Mouse (Mus musculus): ENCODE measurements at regions not wholly inside any gene's neighbourhood (a gene's known extent, or its start where the extent isn't known, plus 50 kb on each side); places are given as distances from the start of the nearest gene placed in this dataset.

GRCm38 (mm10) chr17:47295315-47296011 lies 73.2 kb upstream of the Mrps10 start:
- Histone ChIP-seq H3K9me3 (ENCODE audit: control insufficient read depth, low read length) (no peaks in the 10 kb centered on the region), H3K4me2 (no peak overlapping the region), H3K36me3 (ENCODE audit: control insufficient read depth, insufficient read depth, low read length) (no peaks in the 10 kb centered on the region), H3K27ac (ENCODE audit: low read depth, low read length) (no peak overlapping the region), H3K4me3 (ENCODE audit: low read depth, low read length) (no peak overlapping the region), H3K4me1 (ENCODE audit: control insufficient read depth, insufficient read depth, low read length) (peaks cover 9% of the 10 kb centered on the region; the same call in 1 of the 2 replicates), H3K9ac (ENCODE audit: low read length) (no peak overlapping the region), H3K27me3 (ENCODE audit: control insufficient read depth, insufficient read depth, low read length) (no peaks in the 10 kb centered on the region)
- ATAC-seq (ENCODE audit: low FRiP score) (no peak), DNase-seq (ENCODE audit: low spot score, missing footprints) (no peak)
- WGBS = 73% methylated on average over 17 of the region's 17 CpGs

GRCm38 (mm10) chr17:47294091-47294534 lies 74.6 kb upstream of the Mrps10 start:
- DNase-seq (ENCODE audit: low spot score, missing footprints) (no peak), ATAC-seq (ENCODE audit: low FRiP score) (peak; percentile 52; the same call in 1 of the 2 replicates)
- Histone ChIP-seq H3K4me3 (ENCODE audit: low read depth, low read length) (no peak overlapping the region), H3K27me3 (ENCODE audit: control insufficient read depth, insufficient read depth, low read length) (no peaks in the 10 kb centered on the region), H3K27ac (ENCODE audit: low read depth, low read length) (no peak overlapping the region), H3K4me1 (ENCODE audit: control insufficient read depth, insufficient read depth, low read length) (peaks cover 9% of the 10 kb centered on the region; the same call in 1 of the 2 replicates), H3K9ac (ENCODE audit: low read length) (no peak overlapping the region), H3K36me3 (ENCODE audit: control insufficient read depth, insufficient read depth, low read length) (no peaks in the 10 kb centered on the region), H3K4me2 (no peak overlapping the region), H3K9me3 (ENCODE audit: control insufficient read depth, low read length) (no peaks in the 10 kb centered on the region)
- 39% methylated on average over 5 of the region's 5 CpGs for WGBS

GRCm38 (mm10) chr17:47293178-47293577 lies 75.5 kb upstream of the Mrps10 start:
- no peak overlapping the region for H3K4me3 ChIP-seq (ENCODE audit: low read depth, low read length)
- no peak overlapping the region for H3K4me2 ChIP-seq
- no peaks in the 10 kb centered on the region for H3K9me3 ChIP-seq (ENCODE audit: control insufficient read depth, low read length)
- H3K36me3 ChIP-seq (ENCODE audit: control insufficient read depth, insufficient read depth, low read length) = no peaks in the 10 kb centered on the region
- DNase-seq (ENCODE audit: low spot score, missing footprints) (no peak), ATAC-seq (ENCODE audit: low FRiP score) (no peak)
- no peak overlapping the region for H3K27ac ChIP-seq (ENCODE audit: low read depth, low read length)
- WGBS = 87% methylated on average over 8 of the region's 8 CpGs
- peaks cover 9% of the 10 kb centered on the region; the same call in 1 of the 2 replicates for H3K4me1 ChIP-seq (ENCODE audit: control insufficient read depth, insufficient read depth, low read length)
- no peak overlapping the region for H3K9ac ChIP-seq (ENCODE audit: low read length)
- no peaks in the 10 kb centered on the region for H3K27me3 ChIP-seq (ENCODE audit: control insufficient read depth, insufficient read depth, low read length)

GRCm38 (mm10) chr17:47291558-47291957 lies 77.1 kb upstream of the Mrps10 start:
- H3K4me1 ChIP-seq (ENCODE audit: control insufficient read depth, insufficient read depth, low read length) = peaks cover 9% of the 10 kb centered on the region; the same call in 1 of the 2 replicates
- no peak overlapping the region for H3K4me2 ChIP-seq
- H3K9me3 ChIP-seq (ENCODE audit: control insufficient read depth, low read length) = no peaks in the 10 kb centered on the region
- ATAC-seq (ENCODE audit: low FRiP score) (no peak), DNase-seq (ENCODE audit: low spot score, missing footprints) (no peak)
- H3K27ac ChIP-seq (ENCODE audit: low read depth, low read length) = no peak overlapping the region
- no peaks in the 10 kb centered on the region for H3K36me3 ChIP-seq (ENCODE audit: control insufficient read depth, insufficient read depth, low read length)
- 93% methylated on average over 1 of the region's 1 CpGs for WGBS
- no peaks in the 10 kb centered on the region for H3K27me3 ChIP-seq (ENCODE audit: control insufficient read depth, insufficient read depth, low read length)
- H3K9ac ChIP-seq (ENCODE audit: low read length) = no peak overlapping the region
- no peak overlapping the region for H3K4me3 ChIP-seq (ENCODE audit: low read depth, low read length)

GRCm38 (mm10) chr17:47285616-47286015 lies 83.1 kb upstream of the Mrps10 start:
- 93% methylated on average over 10 of the region's 10 CpGs for WGBS
- Histone ChIP-seq H3K27ac (ENCODE audit: low read depth, low read length) (no peak overlapping the region), H3K4me3 (ENCODE audit: low read depth, low read length) (no peak overlapping the region)

GRCm38 (mm10) chr17:47284236-47284635 lies 84.5 kb upstream of the Mrps10 start:
- ATAC-seq (ENCODE audit: low FRiP score) = no peak
- peak; percentile 82 for DNase-seq (ENCODE audit: low spot score, missing footprints)
- Histone ChIP-seq H3K9ac (ENCODE audit: low read length) (no peak overlapping the region), H3K36me3 (ENCODE audit: control insufficient read depth, insufficient read depth, low read length) (no peaks in the 10 kb centered on the region), H3K4me1 (ENCODE audit: control insufficient read depth, insufficient read depth, low read length) (no peaks in the 10 kb centered on the region; the same call in 1 of the 2 replicates), H3K4me3 (ENCODE audit: low read depth, low read length) (no peak overlapping the region), H3K27me3 (ENCODE audit: control insufficient read depth, insufficient read depth, low read length) (no peaks in the 10 kb centered on the region), H3K27ac (ENCODE audit: low read depth, low read length) (no peak overlapping the region), H3K4me2 (no peak overlapping the region), H3K9me3 (ENCODE audit: control insufficient read depth, low read length) (no peaks in the 10 kb centered on the region)
- WGBS = 84% methylated on average over 11 of the region's 11 CpGs

More at GRCm38 (mm10) chr17:47285616-47286015, 83.1 kb upstream of the Mrps10 start:
- Histone ChIP-seq H3K9ac (ENCODE audit: low read length) (no peak overlapping the region), H3K4me1 (ENCODE audit: control insufficient read depth, insufficient read depth, low read length) (no peaks in the 10 kb centered on the region; the same call in 1 of the 2 replicates), H3K27me3 (ENCODE audit: control insufficient read depth, insufficient read depth, low read length) (no peaks in the 10 kb centered on the region), H3K4me2 (no peak overlapping the region), H3K9me3 (ENCODE audit: control insufficient read depth, low read length) (no peaks in the 10 kb centered on the region), H3K36me3 (ENCODE audit: control insufficient read depth, insufficient read depth, low read length) (no peaks in the 10 kb centered on the region)
- ATAC-seq (ENCODE audit: low FRiP score) = no peak
- DNase-seq (ENCODE audit: low spot score, missing footprints) = peak; percentile 35

GRCm38 (mm10) chr17:47283158-47283557 lies 85.5 kb upstream of the Mrps10 start:
- no peaks in the 10 kb centered on the region for H3K9me3 ChIP-seq (ENCODE audit: control insufficient read depth, low read length)
- no peak overlapping the region for H3K27ac ChIP-seq (ENCODE audit: low read depth, low read length)
- 97% methylated on average over 4 of the region's 4 CpGs for WGBS
- H3K27me3 ChIP-seq (ENCODE audit: control insufficient read depth, insufficient read depth, low read length) = no peaks in the 10 kb centered on the region
- no peak overlapping the region for H3K4me3 ChIP-seq (ENCODE audit: low read depth, low read length)
- no peak overlapping the region for H3K9ac ChIP-seq (ENCODE audit: low read length)
- H3K4me1 ChIP-seq (ENCODE audit: control insufficient read depth, insufficient read depth, low read length) = no peaks in the 10 kb centered on the region; the same call in 1 of the 2 replicates
- DNase-seq (ENCODE audit: low spot score, missing footprints) (no peak), ATAC-seq (ENCODE audit: low FRiP score) (no peak)
- H3K4me2 ChIP-seq = no peak overlapping the region
- H3K36me3 ChIP-seq (ENCODE audit: control insufficient read depth, insufficient read depth, low read length) = no peaks in the 10 kb centered on the region

- no peaks in the 10 kb centered on the region for H3K27me3 ChIP-seq (ENCODE audit: control insufficient read depth, insufficient read depth, low read length)
- no peak for DNase-seq (ENCODE audit: low spot score, missing footprints)
- H3K9me3 ChIP-seq (ENCODE audit: control insufficient read depth, low read length) = no peaks in the 10 kb centered on the region
- H3K9ac ChIP-seq (ENCODE audit: low read length) = no peak overlapping the region
- H3K4me2 ChIP-seq = no peak overlapping the region
- H3K27ac ChIP-seq (ENCODE audit: low read depth, low read length) = no peak overlapping the region
- WGBS = 55% methylated on average over 3 of the region's 3 CpGs
- H3K36me3 ChIP-seq (ENCODE audit: control insufficient read depth, insufficient read depth, low read length) = no peaks in the 10 kb centered on the region
- ATAC-seq (ENCODE audit: low FRiP score) = no peak
- no peaks in the 10 kb centered on the region; the same call in 1 of the 2 replicates for H3K4me1 ChIP-seq (ENCODE audit: control insufficient read depth, insufficient read depth, low read length)
- H3K4me3 ChIP-seq (ENCODE audit: low read depth, low read length) = no peak overlapping the region
Observed at GRCm38 (mm10) chr17:47282476-47282875, 86.2 kb upstream of the Mrps10 start.

- H3K4me3 ChIP-seq (ENCODE audit: low read depth, low read length) = no peak overlapping the region
- no peak overlapping the region for H3K9ac ChIP-seq (ENCODE audit: low read length)
- H3K4me2 ChIP-seq = no peak overlapping the region
- no peaks in the 10 kb centered on the region for H3K27me3 ChIP-seq (ENCODE audit: control insufficient read depth, insufficient read depth, low read length)
- H3K27ac ChIP-seq (ENCODE audit: low read depth, low read length) = no peak overlapping the region
- WGBS = 90% methylated on average over 5 of the region's 5 CpGs
- H3K36me3 ChIP-seq (ENCODE audit: control insufficient read depth, insufficient read depth, low read length) = no peaks in the 10 kb centered on the region; the same call in 1 of the 2 replicates
- no peaks in the 10 kb centered on the region; the same call in 1 of the 2 replicates for H3K4me1 ChIP-seq (ENCODE audit: control insufficient read depth, insufficient read depth, low read length)
- H3K9me3 ChIP-seq (ENCODE audit: control insufficient read depth, low read length) = no peaks in the 10 kb centered on the region
- ATAC-seq (ENCODE audit: low FRiP score) (no peak), DNase-seq (ENCODE audit: low spot score, missing footprints) (peak; percentile 51)
Observed at GRCm38 (mm10) chr17:47277890-47278289, 90.8 kb upstream of the Mrps10 start.

All from midbrain, embryonic 11.5 days (tissue).